Mouse (Mus musculus) cortical plate, adult 2 months (tissue): ENCODE measurements at regions not wholly inside any gene's neighbourhood (a gene's known extent, or its start where the extent isn't known, plus 50 kb on each side); places are given as distances from the start of the nearest gene placed in this dataset.

Experiments used
- H3K27ac ChIP-seq: fragments of 200-500 bp; 2 replicates; pipeline ENCODE4 v1.5.1; 2012; ENCODE audit warnings: low read length, control low read depth, inconsistent platforms; ENCODE audit not compliant: insufficient read depth
- H3K4me1 ChIP-seq: fragments of 200-500 bp; 2 replicates; pipeline ENCODE4 v1.6.1; 2011; ENCODE audit warnings: low read length; ENCODE audit not compliant: control insufficient read depth, insufficient read depth
- H3K4me3 ChIP-seq: fragments of 200-500 bp; 2 replicates; pipeline ENCODE4 v1.5.1; 2011; ENCODE audit warnings: mild to moderate bottlenecking, low read length, control low read depth; ENCODE audit not compliant: insufficient read depth
- CTCF ChIP-seq: fragments of 200-500 bp; IDR thresholded peaks from 2 replicates; pipeline ENCODE4 v1.5.1; 2011; ENCODE audit warnings: mild to moderate bottlenecking, control low read depth, low read length; ENCODE audit not compliant: insufficient read depth; ENCODE audit errors: extremely low read depth
- POLR2A ChIP-seq: fragments of 200-500 bp; IDR thresholded peaks from 2 replicates; pipeline ENCODE4 v1.6.1; 2011; ENCODE audit warnings: mild to moderate bottlenecking, low read length, control low read depth; ENCODE audit not compliant: insufficient read depth; ENCODE audit errors: extremely low read depth

GRCm38 (mm10) chr1:52362976-52363375 lies 129.9 kb upstream of the Gls start:
- TF ChIP-seq POLR2A: no peak
- TF ChIP-seq CTCF: no peak
- Histone ChIP-seq H3K4me1 (peaks cover 2% of the 10 kb centered on the region; the same call in 1 of the 2 replicates), H3K4me3 (no peak overlapping the region), H3K27ac (no peak overlapping the region)

- TF ChIP-seq CTCF: no peak
Observed at GRCm38 (mm10) chr1:52354041-52354582, 121.1 kb upstream of the Gls start.

GRCm38 (mm10) chr1:52342127-52342526 lies 109.1 kb upstream of the Gls start:
- no peak overlapping the region for H3K4me3 ChIP-seq
- no peak overlapping the region for H3K27ac ChIP-seq
- TF ChIP-seq POLR2A (no peak), CTCF (no peak)
- H3K4me1 ChIP-seq: no peaks in the 10 kb centered on the region

More at GRCm38 (mm10) chr1:52354041-52354582, 121.1 kb upstream of the Gls start:
- no peaks in the 10 kb centered on the region for H3K4me1 ChIP-seq
- H3K4me3 ChIP-seq: no peak overlapping the region
- no peak overlapping the region for H3K27ac ChIP-seq

GRCm38 (mm10) chr1:52338704-52339103 lies 105.7 kb upstream of the Gls start:
- Histone ChIP-seq H3K4me3 (no peak overlapping the region), H3K27ac (no peak overlapping the region), H3K4me1 (no peaks in the 10 kb centered on the region)
- TF ChIP-seq POLR2A (no peak), CTCF (no peak)

GRCm38 (mm10) chr1:52338243-52338642 lies 105.2 kb upstream of the Gls start:
- H3K27ac ChIP-seq: no peak overlapping the region
- H3K4me1 ChIP-seq: no peaks in the 10 kb centered on the region
- no peak for TF ChIP-seq POLR2A
- no peak for TF ChIP-seq CTCF
- no peak overlapping the region for H3K4me3 ChIP-seq

GRCm38 (mm10) chr1:52336696-52337095 lies 103.7 kb upstream of the Gls start:
- Histone ChIP-seq H3K4me3 (no peak overlapping the region), H3K27ac (no peak overlapping the region), H3K4me1 (no peaks in the 10 kb centered on the region; the same call in 1 of the 2 replicates)
- TF ChIP-seq POLR2A (no peak), CTCF (no peak)

GRCm38 (mm10) chr1:52332013-52332412 lies 99.0 kb upstream of the Gls start:
- no peak overlapping the region for H3K27ac ChIP-seq

GRCm38 (mm10) chr1:52331442-52331841 lies 98.4 kb upstream of the Gls start:
- no peak for TF ChIP-seq POLR2A
- no peak for TF ChIP-seq CTCF
- no peaks in the 10 kb centered on the region; the same call in 1 of the 2 replicates for H3K4me1 ChIP-seq
- no peak overlapping the region for H3K4me3 ChIP-seq
- no peak overlapping the region for H3K27ac ChIP-seq

More at GRCm38 (mm10) chr1:52332013-52332412, 99.0 kb upstream of the Gls start:
- TF ChIP-seq CTCF: no peak
- no peak for TF ChIP-seq POLR2A
- Histone ChIP-seq H3K4me1 (no peaks in the 10 kb centered on the region; the same call in 1 of the 2 replicates), H3K4me3 (no peak overlapping the region)

GRCm38 (mm10) chr1:52330496-52330895 lies 97.5 kb upstream of the Gls start:
- no peaks in the 10 kb centered on the region; the same call in 1 of the 2 replicates for H3K4me1 ChIP-seq
- H3K27ac ChIP-seq: no peak overlapping the region
- TF ChIP-seq POLR2A (no peak), CTCF (no peak)
- H3K4me3 ChIP-seq: no peak overlapping the region

- TF ChIP-seq POLR2A (no peak), CTCF (no peak)
- no peaks in the 10 kb centered on the region; the same call in 1 of the 2 replicates for H3K4me1 ChIP-seq
Observed at GRCm38 (mm10) chr1:52328507-52328906, 95.5 kb upstream of the Gls start.

More at GRCm38 (mm10) chr1:52328507-52328906, 95.5 kb upstream of the Gls start:
- Histone ChIP-seq H3K4me3 (no peak overlapping the region), H3K27ac (no peak overlapping the region)
